Mouse (Mus musculus): ENCODE results near the gene Mest. TPM values are rescaled to one million over a fixed set of nuclear protein-coding genes. Genes with fewer than 3 reads are reported as not detected.

Gene Mest
- polyA plus RNA-seq, 1 experiment from 2014 or later = 372 TPM

DNA sequence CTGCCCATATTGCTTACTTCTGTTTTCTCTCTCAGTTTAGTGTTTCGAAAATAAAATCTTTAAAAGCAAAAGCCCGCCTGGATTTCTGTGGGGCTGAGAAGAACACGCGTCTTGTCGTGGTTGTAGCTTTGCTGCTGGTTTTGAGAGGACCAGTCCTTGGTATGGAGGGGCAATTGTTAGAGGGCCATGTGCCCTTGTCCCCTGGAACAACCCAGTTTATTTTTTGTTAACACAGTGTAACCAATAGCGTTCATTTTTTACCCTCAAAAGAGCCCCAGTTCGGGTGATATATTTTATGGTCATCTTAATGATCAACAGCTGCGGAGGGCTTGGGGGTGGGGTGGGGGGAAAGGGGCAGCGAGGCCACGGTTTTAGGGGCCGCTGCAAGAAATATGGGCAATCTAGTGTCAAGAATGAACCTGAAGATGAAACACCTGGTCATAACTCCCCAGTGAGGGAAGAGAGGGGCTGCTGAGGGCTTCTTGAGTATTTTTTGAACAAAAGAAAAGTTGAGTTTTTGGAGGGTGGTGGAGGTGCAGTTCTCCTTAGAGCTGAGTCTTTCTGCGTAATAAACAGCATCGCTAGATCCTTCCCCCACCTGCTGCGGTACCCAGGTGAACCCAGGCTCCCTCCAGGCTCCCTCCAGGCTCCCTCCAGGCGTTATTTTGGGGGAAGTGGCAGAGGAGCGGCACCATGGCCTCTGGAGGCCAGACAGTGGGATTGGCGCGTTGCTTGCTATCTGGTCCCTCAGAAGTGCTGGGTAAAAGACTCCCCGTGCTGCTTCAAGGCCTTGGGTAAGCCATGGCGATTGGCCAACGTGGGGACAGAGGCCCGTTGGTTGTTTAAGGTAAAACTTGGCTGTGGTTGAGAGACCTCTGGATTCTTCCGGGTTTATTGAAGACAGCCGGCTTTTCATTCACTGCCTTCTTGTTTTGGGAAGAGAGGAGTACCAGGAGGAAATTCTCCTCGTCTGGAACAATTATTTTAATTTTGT is 12.7 kb upstream of the Mest start:
- Histone ChIP-seq H3K9me3 (replicated peaks) (no peaks in the 10 kb centered on the region), H3K9ac (no peak overlapping the region), H3K27ac (peak overlapping the region; percentile 45; the same call in 1 of the 2 replicates), H3K4me2 (no peak overlapping the region), H3K36me3 (no peaks in the 10 kb centered on the region), H3K4me3 (no peak overlapping the region), H3K4me1 (peaks cover 31% of the 10 kb centered on the region), H3K27me3 (replicated peaks) (no peaks in the 10 kb centered on the region)
- no peak for ATAC-seq
- WGBS (ENCODE audit: insufficient replicate concordance) = 60% methylated on average over 25 of the region's 25 CpGs

DNA sequence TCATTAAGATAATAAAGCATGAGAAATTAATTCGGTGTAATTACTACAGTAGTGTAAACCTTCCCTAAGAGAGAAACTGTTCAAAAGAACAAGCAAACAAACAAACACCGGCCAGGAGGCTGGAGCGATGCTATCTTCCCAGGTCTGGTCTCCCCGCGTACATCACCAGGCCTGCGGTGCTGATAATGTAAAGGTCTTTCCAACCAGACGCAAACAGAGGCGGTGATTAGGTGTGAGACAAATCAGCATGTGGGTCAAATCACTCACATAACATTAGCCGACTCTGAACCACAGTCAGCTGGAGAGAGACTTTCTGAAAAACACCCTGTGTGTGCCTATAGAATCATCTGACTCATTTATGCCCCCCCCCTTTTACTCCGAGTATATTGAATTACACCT is 12.0 kb upstream of the Mest start:
- 35% methylated on average over 10 of the region's 10 CpGs for WGBS (ENCODE audit: insufficient replicate concordance)
- Histone ChIP-seq H3K27ac (0 out of 2 replicates have a peak overlapping the region, but pooled peaks have one; percentile 45), H3K4me3 (no peak overlapping the region), H3K36me3 (no peaks in the 10 kb centered on the region), H3K9ac (no peak overlapping the region), H3K9me3 (replicated peaks) (no peaks in the 10 kb centered on the region), H3K4me1 (peaks cover 31% of the 10 kb centered on the region), H3K27me3 (replicated peaks) (no peaks in the 10 kb centered on the region), H3K4me2 (no peak overlapping the region)
- ATAC-seq = no peak

DNA sequence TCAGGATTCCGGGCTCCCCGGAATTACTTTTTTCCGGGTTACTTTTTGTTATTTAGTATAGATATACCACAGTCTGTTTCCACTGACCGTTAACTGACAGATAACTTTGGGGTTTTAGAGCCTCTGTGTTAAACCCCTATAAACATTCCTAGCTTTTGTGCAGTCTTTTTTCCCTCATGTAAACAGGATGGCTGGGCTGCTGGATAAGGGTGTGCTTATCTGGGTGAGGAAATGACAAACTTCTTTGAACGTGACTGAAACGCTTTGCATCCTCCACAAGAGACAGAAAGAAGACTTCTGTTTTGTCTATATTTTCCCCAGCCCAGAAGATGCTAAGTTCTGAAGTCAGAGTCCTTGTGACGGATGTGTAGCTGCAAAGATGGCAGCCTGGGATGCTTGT is 10.9 kb upstream of the Mest start:
- Histone ChIP-seq H3K9ac (no peak overlapping the region), H3K36me3 (no peaks in the 10 kb centered on the region), H3K4me1 (peaks cover 31% of the 10 kb centered on the region), H3K4me3 (no peak overlapping the region), H3K27me3 (replicated peaks) (no peaks in the 10 kb centered on the region), H3K4me2 (0 out of 2 replicates have a peak overlapping the region, but pooled peaks have one; percentile 14), H3K27ac (peak overlapping the region; percentile 53; the same call in 1 of the 2 replicates), H3K9me3 (replicated peaks) (no peaks in the 10 kb centered on the region)
- ATAC-seq = peak; percentile 70; the same call in 1 of the 2 replicates
- 14% methylated on average over 7 of the region's 7 CpGs for WGBS (ENCODE audit: insufficient replicate concordance)

DNA sequence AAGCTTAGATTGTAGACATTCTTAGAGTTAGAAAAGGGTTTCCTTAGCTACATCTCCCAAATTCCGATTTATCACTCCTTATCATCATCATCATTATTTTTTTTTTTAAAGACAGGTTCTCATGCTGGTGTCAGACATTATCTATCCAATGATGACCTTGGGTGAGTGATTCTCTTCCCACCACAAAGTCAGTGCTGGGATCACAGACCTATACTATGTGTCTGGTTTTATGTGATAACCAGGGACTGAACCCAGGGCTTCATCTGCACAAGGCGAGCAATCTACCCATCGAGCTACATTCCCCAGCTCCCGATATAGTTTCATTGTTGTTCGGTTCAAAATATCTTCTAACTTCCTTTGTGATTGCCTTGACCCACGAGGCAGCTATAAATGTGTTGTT is 9.9 kb upstream of the Mest start:
- WGBS (ENCODE audit: insufficient replicate concordance) = 23% methylated on average over 6 of the region's 6 CpGs
- no peak for ATAC-seq
- Histone ChIP-seq H3K36me3 (no peaks in the 10 kb centered on the region), H3K9ac (no peak overlapping the region), H3K4me2 (no peak overlapping the region), H3K27ac (0 out of 2 replicates have a peak overlapping the region, but pooled peaks have one; percentile 41), H3K4me1 (peaks cover 31% of the 10 kb centered on the region), H3K9me3 (replicated peaks) (no peaks in the 10 kb centered on the region), H3K27me3 (replicated peaks) (no peaks in the 10 kb centered on the region), H3K4me3 (no peak overlapping the region)

DNA sequence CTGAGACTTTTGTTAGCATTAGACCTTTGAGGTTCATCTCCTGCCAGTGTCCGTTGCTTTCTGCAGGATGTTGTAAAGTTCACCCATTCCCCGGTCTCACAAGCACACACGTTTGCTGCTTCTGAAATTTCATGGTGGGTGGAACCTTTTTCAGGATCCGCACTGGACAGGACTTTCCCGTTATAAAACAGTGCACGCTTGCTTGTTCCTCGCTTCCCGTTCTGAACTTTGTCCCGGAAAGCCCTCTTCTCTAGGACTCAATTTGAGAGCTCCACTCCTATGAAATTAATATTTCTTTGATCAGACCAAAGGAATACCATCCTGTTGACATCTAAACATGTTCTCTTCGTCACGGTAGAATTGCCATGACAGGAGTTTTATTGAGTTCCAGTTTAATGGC is 9.5 kb upstream of the Mest start:
- no peak overlapping the region for H3K9ac ChIP-seq
- H3K4me3 ChIP-seq = no peak overlapping the region
- no peak for ATAC-seq
- no peaks in the 10 kb centered on the region for H3K36me3 ChIP-seq
- WGBS (ENCODE audit: insufficient replicate concordance) = 74% methylated on average over 11 of the region's 11 CpGs
- H3K9me3 ChIP-seq (replicated peaks) = no peaks in the 10 kb centered on the region
- H3K27me3 ChIP-seq (replicated peaks) = no peaks in the 10 kb centered on the region
- H3K4me1 ChIP-seq = peaks cover 31% of the 10 kb centered on the region
- H3K4me2 ChIP-seq = no peak overlapping the region
- peak overlapping the region; percentile 41; the same call in 1 of the 2 replicates for H3K27ac ChIP-seq

DNA sequence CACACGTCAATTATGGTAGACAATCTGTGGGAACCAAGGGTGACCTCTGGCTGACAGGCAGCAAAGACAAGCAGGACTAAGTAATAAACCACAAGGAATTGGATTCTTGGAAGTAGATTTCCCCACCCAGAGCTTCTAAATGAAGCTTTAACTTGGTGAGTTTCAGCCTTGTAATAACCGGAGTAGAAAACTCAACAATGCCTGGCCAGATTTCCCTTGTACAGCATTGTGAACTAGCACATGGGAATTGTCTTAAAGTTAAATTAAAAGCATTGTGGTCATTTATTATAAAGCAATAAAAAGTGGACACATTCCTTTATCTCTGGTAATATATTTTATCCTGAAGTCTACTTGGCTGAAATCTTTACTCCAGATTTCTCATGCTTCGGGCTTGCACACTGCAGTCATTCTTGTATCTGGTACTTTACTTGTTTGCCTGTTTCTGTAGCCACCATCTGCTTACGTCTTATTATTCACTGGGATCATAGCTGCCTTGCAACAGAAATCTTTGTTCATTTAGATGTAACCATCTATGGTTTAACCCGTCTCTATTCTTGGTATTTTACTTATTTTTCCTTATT is 8.4 kb upstream of the Mest start:
- Histone ChIP-seq H3K27ac (no peak overlapping the region), H3K9ac (no peak overlapping the region), H3K4me2 (no peak overlapping the region), H3K27me3 (replicated peaks) (no peaks in the 10 kb centered on the region), H3K4me3 (no peak overlapping the region), H3K4me1 (peaks cover 31% of the 10 kb centered on the region), H3K36me3 (no peaks in the 10 kb centered on the region), H3K9me3 (replicated peaks) (no peaks in the 10 kb centered on the region)
- 70% methylated on average over 5 of the region's 5 CpGs for WGBS (ENCODE audit: insufficient replicate concordance)
- ATAC-seq = no peak

DNA sequence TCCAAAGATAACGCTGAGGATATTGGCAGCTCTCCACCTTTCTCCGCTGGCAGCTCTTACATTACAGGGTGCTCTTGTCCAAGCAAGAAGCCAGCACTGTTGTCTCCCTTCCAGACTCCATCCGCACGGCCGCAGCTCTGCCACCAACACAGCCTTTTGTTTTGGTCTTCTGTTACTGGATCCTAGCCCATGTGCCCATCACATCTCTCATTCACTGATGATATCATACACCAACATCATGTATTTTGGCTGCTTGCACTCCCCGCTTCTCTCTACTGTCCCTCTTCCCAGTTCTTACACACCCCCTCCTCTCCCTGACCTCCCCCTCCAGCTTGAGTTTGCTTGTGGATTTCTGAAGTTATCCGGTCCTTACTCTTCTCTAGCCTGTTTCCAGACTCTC is 6.6 kb upstream of the Mest start:
- Histone ChIP-seq H3K4me2 (no peak overlapping the region), H3K4me3 (no peak overlapping the region), H3K27me3 (replicated peaks) (no peaks in the 10 kb centered on the region), H3K9ac (no peak overlapping the region), H3K27ac (no peak overlapping the region), H3K4me1 (peaks cover 20% of the 10 kb centered on the region), H3K36me3 (no peaks in the 10 kb centered on the region), H3K9me3 (replicated peaks) (no peaks in the 10 kb centered on the region)
- WGBS (ENCODE audit: insufficient replicate concordance) = 83% methylated on average over 7 of the region's 7 CpGs
- ATAC-seq = no peak

DNA sequence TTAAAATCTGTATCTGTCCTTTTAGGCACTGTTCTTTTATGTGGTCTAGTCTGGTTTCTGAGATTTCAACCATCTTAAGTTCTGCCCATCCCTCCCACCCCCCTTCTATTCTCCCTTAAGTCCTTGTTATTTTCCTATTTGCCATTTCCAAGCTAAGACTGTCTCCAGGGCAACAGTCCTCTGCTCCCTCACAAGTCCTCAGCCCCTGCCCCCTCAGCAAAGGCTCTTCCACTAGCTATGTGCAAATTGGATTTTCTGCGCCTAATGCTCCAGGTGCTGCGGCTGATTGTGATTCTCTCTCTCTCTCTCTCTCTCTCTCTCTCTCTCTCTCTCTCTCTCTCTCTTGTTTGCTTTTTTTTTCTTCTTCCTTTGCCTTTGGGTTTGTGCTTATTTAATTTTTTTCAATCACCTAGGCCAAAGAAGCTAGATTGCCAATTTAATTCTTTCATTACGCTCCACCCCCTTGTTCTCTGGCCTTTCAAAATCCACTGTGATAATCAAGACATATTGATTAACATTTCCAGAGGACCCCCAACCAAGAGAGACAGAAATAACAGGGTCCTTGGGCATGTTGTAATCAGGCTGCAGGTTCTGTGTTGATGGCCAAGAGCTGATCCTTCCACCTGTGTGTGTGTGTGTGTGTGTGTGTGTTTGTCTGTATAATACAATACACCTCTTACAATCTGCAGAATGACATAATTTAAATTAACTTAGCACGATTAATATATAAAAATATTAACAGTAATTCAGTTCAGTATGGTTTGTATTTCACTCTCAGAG is 772 bp upstream of the Mest start:
- Histone ChIP-seq H3K9me3 (replicated peaks) (no peaks in the 10 kb centered on the region), H3K27ac (no peak overlapping the region), H3K4me2 (no peak overlapping the region), H3K27me3 (replicated peaks) (no peaks in the 10 kb centered on the region), H3K9ac (no peak overlapping the region), H3K36me3 (no peaks in the 10 kb centered on the region), H3K4me3 (no peak overlapping the region), H3K4me1 (no peaks in the 10 kb centered on the region)
- ATAC-seq = no peak
- WGBS (ENCODE audit: insufficient replicate concordance) = 67% methylated on average over 4 of the region's 4 CpGs

DNA sequence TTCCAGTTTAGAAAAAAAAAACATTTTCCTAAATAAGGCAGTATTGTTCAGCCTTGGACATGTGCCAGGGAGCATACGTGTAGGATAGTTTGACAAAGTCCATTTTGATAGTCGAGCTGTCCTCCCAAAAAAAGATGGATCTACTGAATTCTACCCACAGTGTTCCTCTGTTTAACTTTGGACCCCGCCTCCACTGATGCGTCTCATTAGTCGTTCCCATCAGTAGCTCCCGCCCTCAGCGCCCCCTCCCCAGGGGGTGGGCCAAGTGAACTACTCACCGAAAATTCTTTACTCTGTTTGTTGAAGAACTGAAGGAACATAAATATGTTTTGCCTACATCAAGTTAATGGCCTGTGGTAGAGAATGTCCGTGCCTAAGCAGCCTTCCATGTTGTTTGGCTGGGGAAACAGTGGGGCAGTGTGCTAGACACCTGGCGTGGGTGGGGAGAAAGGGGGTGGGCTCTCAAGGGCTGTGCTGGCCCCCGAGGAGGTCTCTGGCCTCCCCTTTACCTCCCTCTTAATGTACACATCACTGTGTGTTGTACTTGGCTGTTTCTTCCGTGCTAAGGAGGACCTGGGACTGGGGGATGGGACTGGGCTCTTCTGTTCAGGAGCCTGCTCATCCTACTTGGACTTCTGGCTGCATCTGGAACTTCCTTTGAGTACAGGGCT is 7.1 kb downstream of the Mest start:
- Histone ChIP-seq H3K4me1 (0 out of 2 replicates have a peak, but pooled peaks cover 8% of the 10 kb centered on the region), H3K36me3 (no peaks in the 10 kb centered on the region), H3K27ac (no peak overlapping the region), H3K9me3 (replicated peaks) (no peaks in the 10 kb centered on the region), H3K27me3 (replicated peaks) (peaks cover 43% of the 10 kb centered on the region), H3K4me3 (no peak overlapping the region), H3K4me2 (no peak overlapping the region), H3K9ac (no peak overlapping the region)
- 58% methylated on average over 12 of the region's 12 CpGs for WGBS (ENCODE audit: insufficient replicate concordance)
- no peak for ATAC-seq

DNA sequence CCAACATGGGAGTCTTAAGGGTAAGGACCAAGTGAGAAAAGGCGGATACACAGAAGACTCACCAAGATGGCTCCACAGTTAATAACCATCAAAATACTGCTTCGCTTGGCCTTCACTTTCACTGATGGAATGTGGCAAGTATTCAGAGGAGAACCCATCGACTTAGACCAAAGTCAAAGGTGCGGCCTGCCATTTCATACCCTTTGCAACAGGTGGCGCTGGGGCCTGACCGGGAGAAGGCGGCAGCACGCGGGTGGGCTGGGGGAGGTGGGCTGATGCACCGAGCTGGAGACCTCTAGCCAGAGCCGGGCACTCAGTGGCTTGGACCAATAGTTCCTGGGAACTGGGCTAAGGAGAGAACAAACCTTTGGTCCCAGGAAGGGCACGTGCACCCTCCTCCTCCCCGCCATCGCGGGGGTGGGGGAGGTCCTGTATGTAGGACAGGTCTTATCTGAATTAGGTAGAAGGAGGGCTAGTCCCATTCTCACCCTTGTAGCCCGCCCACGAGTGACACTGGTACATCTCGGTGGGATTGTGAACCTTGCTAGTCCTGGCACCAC is 9.3 kb downstream of the Mest start:
- no peaks in the 10 kb centered on the region for H3K36me3 ChIP-seq
- 50% methylated on average over 18 of the region's 18 CpGs for WGBS (ENCODE audit: insufficient replicate concordance)
- H3K27ac ChIP-seq = no peak overlapping the region
- no peak overlapping the region for H3K4me3 ChIP-seq
- H3K4me2 ChIP-seq = 0 out of 2 replicates have a peak overlapping the region, but pooled peaks have one; percentile 3
- H3K4me1 ChIP-seq = 0 out of 2 replicates have a peak, but pooled peaks cover 12% of the 10 kb centered on the region
- H3K9ac ChIP-seq = no peak overlapping the region
- peaks cover 15% of the 10 kb centered on the region for H3K9me3 ChIP-seq (replicated peaks)
- ATAC-seq = no peak
- H3K27me3 ChIP-seq (replicated peaks) = peaks cover 65% of the 10 kb centered on the region

DNA sequence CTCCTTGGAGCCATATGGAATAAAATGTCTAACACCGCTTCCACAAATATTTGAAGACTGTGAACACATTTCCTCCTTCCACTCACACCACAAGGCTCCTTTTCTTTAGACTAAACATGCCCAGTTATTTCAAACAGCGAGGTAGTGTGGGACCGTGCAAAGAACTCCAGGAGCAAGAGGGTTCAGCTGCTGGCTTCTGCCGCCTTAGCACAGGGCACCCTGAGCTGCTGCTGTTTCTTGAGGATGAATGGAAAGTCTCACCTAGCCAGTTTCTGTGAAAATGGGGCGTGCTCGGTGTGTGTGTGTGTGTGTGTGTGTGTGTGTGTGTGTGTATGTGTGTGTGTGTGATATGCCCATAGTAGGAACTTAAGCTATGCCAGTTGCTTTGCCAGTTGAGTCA is 11.1 kb downstream of the Mest start:
- Histone ChIP-seq H3K4me2 (no peak overlapping the region), H3K27me3 (replicated peaks) (peaks cover 83% of the 10 kb centered on the region), H3K9ac (no peak overlapping the region), H3K9me3 (replicated peaks) (peaks cover 32% of the 10 kb centered on the region), H3K27ac (no peak overlapping the region), H3K4me1 (0 out of 2 replicates have a peak, but pooled peaks cover 12% of the 10 kb centered on the region), H3K4me3 (no peak overlapping the region), H3K36me3 (no peaks in the 10 kb centered on the region)
- no peak for ATAC-seq
- 53% methylated on average over 6 of the region's 6 CpGs for WGBS (ENCODE audit: insufficient replicate concordance)
